In the genomic region with DNA sequence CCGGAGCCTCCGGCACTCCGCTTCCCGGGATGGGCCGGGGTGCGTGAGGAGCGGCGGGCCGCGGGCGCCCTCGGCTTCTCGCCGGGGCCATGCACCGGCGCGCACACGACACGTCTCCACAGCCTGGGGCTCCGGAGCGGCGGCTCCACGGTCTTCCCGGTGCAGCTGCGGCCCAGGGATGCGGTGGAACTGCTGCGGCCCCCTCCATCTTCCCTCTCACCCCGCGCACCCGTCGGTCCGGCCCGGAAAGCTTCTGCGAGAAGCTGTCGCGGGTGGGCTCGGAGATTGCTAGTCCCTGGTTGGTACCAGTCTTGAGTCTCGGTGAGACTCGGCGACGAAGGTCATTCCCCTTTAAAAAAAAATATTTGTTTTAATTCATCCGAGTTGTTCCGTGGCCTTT, we compare ENCODE assay signal across 8 mouse cellular contexts. TPM values are rescaled to one million over a fixed set of nuclear protein-coding genes. Genes with fewer than 3 reads are reported as not detected.
DNase-seq lines count a peak whose midpoint lies in the region; ATAC-seq and TF ChIP-seq lines count a peak whose summit lies in the region.

No protein-coding gene starts in this region.

- H3K27me3 ChIP-seq in heart, embryonic 14.5 days (ENCODE audit: control insufficient read depth, insufficient read depth, low read length), result no peaks in the 10 kb centered on the region
- H3K27me3 ChIP-seq in forebrain, embryonic 11.5 days (ENCODE audit: control insufficient read depth, insufficient read depth, low read length), result peaks cover 2% of the 10 kb centered on the region; the same call in 1 of the 2 replicates
- no peaks in the 10 kb centered on the region for H3K27me3 ChIP-seq in limb, embryonic 15.5 days
- H3K27me3 ChIP-seq in small intestine, adult 2 months (ENCODE audit: control insufficient read depth, insufficient read depth, low read length), result no peaks in the 10 kb centered on the region

- peak overlapping the region; percentile 74 to 87 for H3K4me3 ChIP-seq in heart, embryonic 14.5 days (ENCODE audit: control insufficient read depth in 1 of 2, insufficient read depth in 1 of 2, low read depth in 1 of 2, low read length in 2 of 2)
- peak overlapping the region; percentile 91 to 96 for H3K4me3 ChIP-seq in ES-E14 (ENCODE audit: insufficient read depth in 1 of 2, low read depth in 1 of 2, low read length in 2 of 2, poor library complexity in 1 of 2, severe bottlenecking in 1 of 2)
- peak overlapping the region; percentile 63 for H3K4me3 ChIP-seq in forebrain, embryonic 11.5 days (ENCODE audit: low read depth, low read length)
- peak overlapping the region; percentile 71 for H3K4me3 ChIP-seq in limb, embryonic 15.5 days
- H3K4me3 ChIP-seq in small intestine, adult 2 months (ENCODE audit: low read depth, low read length), result peak overlapping the region; percentile 86

- no peak for DNase-seq in heart, adult 9 months (ENCODE audit: low spot score in 2 of 2)
- DNase-seq in ES-E14 (ENCODE audit: low read depth, low spot score), result no peak
- no peak for DNase-seq in forebrain, embryonic 11.5 days (ENCODE audit: low spot score)
- no peak for DNase-seq in gastrocnemius, postnatal 14 days
- no peak for DNase-seq in urinary bladder, postnatal 25 days (ENCODE audit: low spot score)

- intact Hi-C loops in gastrocnemius, postnatal 14 days (cut with DNase I; ENCODE audit: low total_unique reads), result no loop called here

- WGBS in heart, embryonic 14.5 days, result 1% methylated on average over 35 of the region's 43 CpGs
- WGBS in forebrain, embryonic 11.5 days, result under 1% methylated on average over 33 of the region's 43 CpGs
- under 1% methylated on average over 43 of the region's 43 CpGs for WGBS in limb, embryonic 15.5 days
- WGBS in small intestine, adult 2 months, result under 1% methylated on average over 43 of the region's 43 CpGs

- TF ChIP-seq CTCF in small intestine, adult 2 months (IDR thresholded peaks at IDR 0.05; ENCODE audit: extremely low read depth, insufficient read length, insufficient replicate concordance, low read depth, low read length), result no peak

- TF ChIP-seq POLR2A in small intestine, adult 2 months (IDR thresholded peaks at IDR 0.05; ENCODE audit: low read depth, low read length), result no peak

- in situ Hi-C loops in ES-E14 (cut with MboI; ENCODE audit: low sequenced_read_pairs in 2 of 2, unreplicated experiment in 2 of 2), result no loop called here

- no peaks in the 10 kb centered on the region for H3K36me3 ChIP-seq in heart, embryonic 14.5 days (ENCODE audit: control insufficient read depth, insufficient read depth, low read length)
- H3K36me3 ChIP-seq in ES-E14 (ENCODE audit: control insufficient read depth, insufficient read depth, low read length, poor library complexity, severe bottlenecking), result peaks cover 2% of the 10 kb centered on the region; the same call in 1 of the 2 replicates
- H3K36me3 ChIP-seq in forebrain, embryonic 11.5 days (ENCODE audit: control insufficient read depth, insufficient read depth, low read length), result no peaks in the 10 kb centered on the region
- no peaks in the 10 kb centered on the region for H3K36me3 ChIP-seq in limb, embryonic 15.5 days
- peaks cover 2% of the 10 kb centered on the region; the same call in 1 of the 2 replicates for H3K36me3 ChIP-seq in small intestine, adult 2 months (ENCODE audit: control insufficient read depth, insufficient read depth, low read length)

- H3K9me3 ChIP-seq in heart, embryonic 14.5 days (ENCODE audit: control insufficient read depth, low read length), result no peaks in the 10 kb centered on the region
- no peaks in the 10 kb centered on the region for H3K9me3 ChIP-seq in ES-E14 (ENCODE audit: control insufficient read depth, insufficient read depth, low read depth, low read length)
- H3K9me3 ChIP-seq in forebrain, embryonic 11.5 days (ENCODE audit: control insufficient read depth, low read length), result no peaks in the 10 kb centered on the region
- no peaks in the 10 kb centered on the region for H3K9me3 ChIP-seq in limb, embryonic 15.5 days

- ATAC-seq in heart, embryonic 14.5 days (ENCODE audit: insufficient number of reproducible peaks, insufficient read depth, low FRiP score, low read depth), result peak; percentile 70
- peak; percentile 76; the same call in 1 of the 2 replicates for ATAC-seq in forebrain, embryonic 11.5 days (replicated peaks; ENCODE audit: low FRiP score)
- ATAC-seq in limb, embryonic 15.5 days (ENCODE audit: insufficient number of reproducible peaks, low FRiP score, low TSS enrichment, low read depth), result no peak; the same call in 1 of the 2 replicates

- 0 out of 4 replicates have a peak, but pooled peaks cover 2 to 8% of the 10 kb centered on the region in 2 experiments for H3K4me1 ChIP-seq in heart, embryonic 14.5 days (ENCODE audit: control insufficient read depth in 2 of 2, insufficient read depth in 2 of 2, low read length in 2 of 2)
- peaks cover 5 to 6% of the 10 kb centered on the region in 2 experiments; a peak in 2 of 4 replicates for H3K4me1 ChIP-seq in ES-E14 (ENCODE audit: control insufficient read depth in 2 of 2, insufficient read depth in 2 of 2, low read length in 2 of 2, poor library complexity in 1 of 2)
- H3K4me1 ChIP-seq in forebrain, embryonic 11.5 days (replicated peaks; ENCODE audit: control insufficient read depth, insufficient read depth, low read length), result peaks cover 3% of the 10 kb centered on the region
- peaks cover 16% of the 10 kb centered on the region for H3K4me1 ChIP-seq in limb, embryonic 15.5 days
- H3K4me1 ChIP-seq in small intestine, adult 2 months (ENCODE audit: control insufficient read depth, insufficient read depth, insufficient read length, low read length), result peaks cover 17% of the 10 kb centered on the region

- peak overlapping the region; percentile 74 for H3K4me2 ChIP-seq in heart, embryonic 14.5 days (ENCODE audit: low read length)
- peak overlapping the region; percentile 57 for H3K4me2 ChIP-seq in forebrain, embryonic 11.5 days (ENCODE audit: low read depth, low read length, severe bottlenecking)
- H3K4me2 ChIP-seq in limb, embryonic 15.5 days, result peak overlapping the region; percentile 77

- H3K27ac ChIP-seq in heart, embryonic 14.5 days (replicated peaks in 1 of 2; ENCODE audit: control insufficient read depth in 1 of 2, insufficient read depth in 1 of 2, low read depth in 2 of 2, low read length in 2 of 2), result peak overlapping the region; percentile 76 to 98
- peak overlapping the region; percentile 57; the same call in 1 of the 2 replicates for H3K27ac ChIP-seq in ES-E14 (ENCODE audit: insufficient read depth, low read depth, low read length, poor library complexity, severe bottlenecking)
- H3K27ac ChIP-seq in forebrain, embryonic 11.5 days (ENCODE audit: low read depth, low read length), result peak overlapping the region; percentile 96
- peak overlapping the region; percentile 96 for H3K27ac ChIP-seq in limb, embryonic 15.5 days
- peak overlapping the region; percentile 42 for H3K27ac ChIP-seq in small intestine, adult 2 months (ENCODE audit: insufficient read depth, low read depth, low read length)

- H3K9ac ChIP-seq in heart, embryonic 14.5 days (ENCODE audit: low read length), result peak overlapping the region; percentile 90
- peak overlapping the region; percentile 91 for H3K9ac ChIP-seq in ES-E14 (ENCODE audit: insufficient read depth, low read depth, low read length, poor library complexity, severe bottlenecking)
- H3K9ac ChIP-seq in forebrain, embryonic 11.5 days (ENCODE audit: low read length), result peak overlapping the region; percentile 88
- peak overlapping the region; percentile 89 for H3K9ac ChIP-seq in limb, embryonic 15.5 days

TF ChIP-seq in ES-E14, 5 proteins besides CTCF, POLR2A, EP300 and RAD21:
- TF ChIP-seq CHD2 (IDR thresholded peaks at IDR 0.05; ENCODE audit: low read depth, low read length) (no peak), ZNF384 (IDR thresholded peaks at IDR 0.05; ENCODE audit: low read depth, low read length) (no peak), ZC3H11A (IDR thresholded peaks at IDR 0.05; ENCODE audit: borderline replicate concordance, low read depth, low read length) (no peak), MAFK (IDR thresholded peaks at IDR 0.05; ENCODE audit: insufficient read depth, low read depth, low read length) (no peak), HCFC1 (IDR thresholded peaks at IDR 0.05; ENCODE audit: borderline replicate concordance, insufficient read depth, low read length) (no peak)

RNA-seq across cellular contexts. Expression of gene Errfi1, which starts 1.6 kb away (rescaled TPM):
- 9.4 and 10.7 TPM in 2 replicates for polyA plus RNA-seq in heart, embryonic 14.5 days (2014; fragmentation: Nextera tagmentation; extraction: Ambion mirVana)
- 22.8 and 38.0 TPM in 2 replicates for total RNA-seq in ES-E14 (2012; rRNA removed)
- polyA plus RNA-seq in forebrain, embryonic 11.5 days (2014; fragmentation: Nextera tagmentation; extraction: Ambion mirVana), result 20.3 and 21.6 TPM in 2 replicates
- polyA plus RNA-seq in limb, embryonic 15.5 days (2015; fragmentation: Nextera tagmentation; extraction: Ambion mirVana), result 29.4 and 31.4 TPM in 2 replicates
- 6.6 and 26.7 TPM in 2 replicates for polyA plus RNA-seq in small intestine, adult 2 months (2012; rRNA removed)
- total RNA-seq in gastrocnemius, postnatal 14 days (2021), result 10 to 100 TPM; 17.0 to 34.2 TPM

RNA-seq across cellular contexts. Expression of gene Park7, which starts 58.9 kb away (rescaled TPM):
- polyA plus RNA-seq in heart, embryonic 14.5 days (2014; fragmentation: Nextera tagmentation; extraction: Ambion mirVana), result 333 and 351 TPM in 2 replicates
- total RNA-seq in ES-E14 (2012; rRNA removed), result 308 and 393 TPM in 2 replicates
- 412 and 431 TPM in 2 replicates for polyA plus RNA-seq in forebrain, embryonic 11.5 days (2014; fragmentation: Nextera tagmentation; extraction: Ambion mirVana)
- polyA plus RNA-seq in limb, embryonic 15.5 days (2015; fragmentation: Nextera tagmentation; extraction: Ambion mirVana), result 349 and 381 TPM in 2 replicates
- polyA plus RNA-seq in small intestine, adult 2 months (2012; rRNA removed), result 41.1 and 70.5 TPM in 2 replicates
- total RNA-seq in gastrocnemius, postnatal 14 days (2021), result 100 to 1,000 TPM; 642 to 667 TPM

RNA-seq across cellular contexts. Expression of gene Tnfrsf9, which starts 59.0 kb away (rescaled TPM):
- polyA plus RNA-seq in heart, embryonic 14.5 days (2014; fragmentation: Nextera tagmentation; extraction: Ambion mirVana), result 1.8 and 2.1 TPM in 2 replicates
- 0.27 and 0.42 TPM in 2 replicates for total RNA-seq in ES-E14 (2012; rRNA removed)
- 0.19 TPM in 1 of 2 replicates, not detected in the other for polyA plus RNA-seq in forebrain, embryonic 11.5 days (2014; fragmentation: Nextera tagmentation; extraction: Ambion mirVana)
- polyA plus RNA-seq in limb, embryonic 15.5 days (2015; fragmentation: Nextera tagmentation; extraction: Ambion mirVana), result 0.83 and 1.1 TPM in 2 replicates
- 0.72 and 1.3 TPM in 2 replicates for polyA plus RNA-seq in small intestine, adult 2 months (2012; rRNA removed)
- under 1 TPM; 0.16 to 0.22 TPM for total RNA-seq in gastrocnemius, postnatal 14 days (2021)

Comparison
In these comparisons a context has a peak if more than half of its experiments do, and no peak if none do; other contexts are left out.
1. H3K27ac ChIP-seq: peak in every context shown above with its lines; median percentile 96 in forebrain, embryonic 11.5 days; 96 in limb, embryonic 15.5 days; 87 in heart, embryonic 14.5 days; 57 in ES-E14; 42 in small intestine, adult 2 months.